31 mouse cellular contexts compared by ENCODE assay signal in genomic region chr5:98275318-98275818, GRCm38 (mm10). TPM values are rescaled to one million over a fixed set of nuclear protein-coding genes. Genes with fewer than 3 reads are reported as not detected.
"Had no signal": no experiment of that assay in that cellular context is flagged by ENCODE, and none has a peak within 500 bp of the region (broad histone marks: within the 10 kb centered on the region; RNA-seq: fewer than 3 reads in every experiment).

No protein-coding gene starts in this region.

- H3K9me3 ChIP-seq: embryonic facial prominence, embryonic 10.5 days; embryonic facial prominence, embryonic 12.5 days; embryonic facial prominence, embryonic 13.5 days; embryonic facial prominence, embryonic 15.5 days; forebrain, embryonic 10.5 days; forebrain, embryonic 12.5 days; forebrain, embryonic 13.5 days; forebrain, embryonic 15.5 days had no signal

- H3K36me3 ChIP-seq: embryonic facial prominence, embryonic 10.5 days; embryonic facial prominence, embryonic 12.5 days; embryonic facial prominence, embryonic 13.5 days; embryonic facial prominence, embryonic 15.5 days; forebrain, embryonic 10.5 days; forebrain, embryonic 12.5 days; forebrain, embryonic 15.5 days had no signal

- DNase-seq: cerebellum, adult 9-10 months; cerebellum, adult 9-11 months; cerebellum, postnatal 10 days; cerebellum, postnatal 14 days; cerebellum, postnatal 25 days; cerebellum, postnatal 36 days; embryo, embryonic 11 days; forebrain, postnatal 0 days; gastrocnemius, adult 2 months; gastrocnemius, postnatal 10 days; gastrocnemius, postnatal 14 days; gastrocnemius, postnatal 25 days; gastrocnemius, postnatal 36 days; heart, adult 11 months; heart, adult 18-20 months; heart, adult 2 months had no signal

- H3K9ac ChIP-seq: embryonic facial prominence, embryonic 12.5 days; embryonic facial prominence, embryonic 13.5 days; embryonic facial prominence, embryonic 15.5 days; forebrain, embryonic 12.5 days; forebrain, embryonic 13.5 days; forebrain, embryonic 15.5 days; forebrain, postnatal 0 days had no signal

- H3K27ac ChIP-seq: embryonic facial prominence, embryonic 10.5 days; embryonic facial prominence, embryonic 12.5 days; embryonic facial prominence, embryonic 13.5 days; embryonic facial prominence, embryonic 15.5 days; forebrain, embryonic 10.5 days; forebrain, embryonic 12.5 days; forebrain, embryonic 13.5 days; forebrain, embryonic 15.5 days; gastrocnemius, adult 2 months; heart, adult 2 months had no signal

- H3K4me2 ChIP-seq: embryonic facial prominence, embryonic 12.5 days; embryonic facial prominence, embryonic 13.5 days; embryonic facial prominence, embryonic 15.5 days; forebrain, embryonic 12.5 days; forebrain, embryonic 13.5 days; forebrain, embryonic 15.5 days had no signal

- H3K4me1 ChIP-seq: embryonic facial prominence, embryonic 10.5 days; embryonic facial prominence, embryonic 12.5 days; embryonic facial prominence, embryonic 13.5 days; embryonic facial prominence, embryonic 15.5 days; forebrain, embryonic 10.5 days; forebrain, embryonic 12.5 days; forebrain, embryonic 13.5 days; forebrain, embryonic 15.5 days had no signal

- H3K4me3 ChIP-seq: embryonic facial prominence, embryonic 10.5 days; embryonic facial prominence, embryonic 12.5 days; embryonic facial prominence, embryonic 13.5 days; embryonic facial prominence, embryonic 15.5 days; erythroblast, embryonic 14.5 days; forebrain, embryonic 10.5 days; forebrain, embryonic 12.5 days; forebrain, embryonic 13.5 days; forebrain, embryonic 15.5 days; gastrocnemius, adult 2 months; heart, adult 2 months had no signal

- H3K27me3 ChIP-seq: embryonic facial prominence, embryonic 12.5 days; embryonic facial prominence, embryonic 13.5 days; embryonic facial prominence, embryonic 15.5 days; forebrain, embryonic 12.5 days; forebrain, embryonic 13.5 days; forebrain, embryonic 15.5 days had no signal

RNA-seq across cellular contexts. Expression of gene Fgf5, which starts 21.4 kb away (rescaled TPM):
- total RNA-seq: common myeloid progenitor, adult 5-6 weeks; granulocyte monocyte progenitor cell, adult 5-6 weeks; heart, adult 2 months had no signal
- polyA plus RNA-seq: erythroblast, embryonic 14.5 days; forebrain, embryonic 10.5 days; heart, adult 2 months had no signal

RNA-seq across cellular contexts. Expression of gene Cfap299, which starts 53.7 kb away (rescaled TPM):
- total RNA-seq: common myeloid progenitor, adult 5-6 weeks; gastrocnemius, adult 18-20 months; gastrocnemius, adult 2 months; gastrocnemius, adult 8-10 months; gastrocnemius, postnatal 10 days; gastrocnemius, postnatal 14 days; gastrocnemius, postnatal 25 days; gastrocnemius, postnatal 36 days; gastrocnemius, postnatal 4 days; granulocyte monocyte progenitor cell, adult 5-6 weeks; heart, adult 2 months; heart, adult 8-10 months had no signal
- polyA plus RNA-seq: erythroblast, embryonic 14.5 days; heart, adult 2 months had no signal
